Mouse (Mus musculus): ENCODE measurements around the gene Olfr30.
"Not testable (repeated sequence)": the region's sequence is repeated elsewhere in the genome, so short reads cannot be mapped to it uniquely, and the experiment has no call there.

DNA sequence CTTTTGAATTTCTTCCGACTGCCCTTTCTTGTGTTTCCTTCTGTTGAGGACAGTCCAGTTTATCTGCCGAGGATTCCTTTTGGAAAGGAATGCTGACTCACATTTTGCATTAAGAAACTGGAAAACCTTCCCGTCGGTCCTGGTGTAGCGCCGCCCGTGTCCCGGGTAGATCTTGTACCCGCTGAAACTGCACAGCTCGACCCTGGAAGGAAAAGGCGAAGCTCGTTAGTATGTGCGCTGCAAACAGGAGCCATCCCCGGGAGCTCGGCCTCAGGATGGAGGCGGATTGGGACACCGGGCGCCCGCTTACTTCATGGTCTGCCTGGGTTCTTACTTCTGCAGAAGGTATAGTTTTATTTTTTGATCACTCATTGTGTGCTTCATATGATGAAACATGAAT is 47.0 kb upstream of the Olfr30 start:
- TF ChIP-seq CTCF (IDR thresholded peaks at IDR 0.05; ENCODE audit: low read depth, low read length); POLR2A (IDR thresholded peaks at IDR 0.05; ENCODE audit: extremely low read depth, insufficient read depth, low read length): not testable (repeated sequence)
